Mouse (Mus musculus) liver, embryonic 14.5 days (tissue): ENCODE measurements at regions not wholly inside any gene's neighbourhood (a gene's known extent, or its start where the extent isn't known, plus 50 kb on each side); places are given as distances from the start of the nearest gene placed in this dataset.

Experiments
- ATAC-seq: fragments of 200-750 bp; cut with Nextera tagmentation; 2 replicates; pipeline ENCODE4 v1.8.0; 2017; ENCODE audit warnings: moderate number of reproducible peaks, mild to moderate bottlenecking, moderate library complexity; ENCODE audit not compliant: insufficient read depth
- DNase-seq, 3 experiments: peaks; one replicate each; pipeline ENCODE4 v3.0.0-alpha.2; 2012 to 2013; ENCODE audit warnings: low read depth in 3 of 3, low spot score in 3 of 3
- H3K27ac ChIP-seq: fragments of 300-500 bp; sonication (generic); 2 replicates; pipeline ENCODE4 v1.5.1; 2014; ENCODE audit warnings: moderate library complexity, mild to moderate bottlenecking, control low read depth, inconsistent platforms
- H3K27me3 ChIP-seq: fragments of 300-500 bp; sonication (generic); 2 replicates; pipeline ENCODE4 v1.6.1; 2014; ENCODE audit warnings: mild to moderate bottlenecking, low read length, moderate library complexity; ENCODE audit not compliant: control insufficient read depth, insufficient read depth
- H3K36me3 ChIP-seq: fragments of 300-500 bp; sonication (generic); replicated peaks from 2 replicates; pipeline ENCODE4 v1.6.1; 2014; ENCODE audit warnings: low read depth; ENCODE audit not compliant: control insufficient read depth, insufficient read depth
- H3K4me1 ChIP-seq, 2 experiments: fragments of 200-500 bp in 1 of 2; fragments of 300-500 bp in 1 of 2; sonication (generic) in 1 of 2; replicated peaks; 2 replicates each; pipeline ENCODE4 v1.6.1; 2012 to 2014; ENCODE audit warnings: antibody characterized with exemption in 1 of 2, inconsistent platforms in 1 of 2, low read length in 1 of 2; ENCODE audit not compliant: control insufficient read depth in 2 of 2, insufficient read depth in 2 of 2
- H3K4me2 ChIP-seq: fragments of 300-500 bp; sonication (generic); 2 replicates; pipeline ENCODE4 v1.6.1; 2014; ENCODE audit warnings: low read depth, mild to moderate bottlenecking, control low read depth, moderate library complexity
- H3K4me3 ChIP-seq, 2 experiments: fragments of 200-500 bp in 1 of 2; fragments of 300-500 bp in 1 of 2; sonication (generic) in 1 of 2; 2 replicates each; pipeline ENCODE4 v1.5.1; 2012 to 2014; ENCODE audit warnings: low read depth in 2 of 2, low read length in 2 of 2, mild to moderate bottlenecking in 2 of 2, control low read depth in 1 of 2, inconsistent platforms in 1 of 2, moderate library complexity in 1 of 2; ENCODE audit not compliant: insufficient read depth in 1 of 2
- H3K9ac ChIP-seq: fragments of 300-500 bp; sonication (generic); replicated peaks from 2 replicates; pipeline ENCODE4 v1.6.1; 2014; ENCODE audit warnings: mild to moderate bottlenecking, control low read depth, moderate library complexity
- H3K9me3 ChIP-seq: fragments of 300-500 bp; sonication (generic); 2 replicates; pipeline ENCODE4 v1.6.1; 2016; ENCODE audit warnings: low read length, mixed read lengths; ENCODE audit not compliant: control insufficient read depth
- CTCF ChIP-seq: IDR thresholded peaks from 2 replicates; pipeline ENCODE4 v1.5.1; 2016; ENCODE audit warnings: antibody characterized with exemption, low read depth, control low read depth
- EP300 ChIP-seq: IDR thresholded peaks from 2 replicates; pipeline ENCODE4 v1.6.1; 2016; ENCODE audit warnings: antibody characterized with exemption, low read depth
- WGBS: fragments of 180-500 bp; shearing (Covaris S2); extraction: QIAGEN DNeasy Blood & Tissue Kit; methylation state at CpG from one replicate; pipeline ENCODE4 v1.1.7; 2014; ENCODE audit not compliant: insufficient replicate concordance; 5-methylcytosine and 5-hydroxymethylcytosine counted together

- Histone ChIP-seq H3K36me3 (no peaks in the 10 kb centered on the region), H3K27ac (no peak overlapping the region), H3K4me1 (no peaks in the 10 kb centered on the region), H3K9me3 (no peaks in the 10 kb centered on the region), H3K4me3 (peak overlapping the region in 1 of 2 experiments; percentile 34; a peak in 1 of 4 replicates), H3K9ac (no peak overlapping the region), H3K27me3 (no peaks in the 10 kb centered on the region), H3K4me2 (no peak overlapping the region)
- no peak for TF ChIP-seq EP300
- no peak for TF ChIP-seq CTCF
- ATAC-seq (no peak), DNase-seq (no peak)
- 20% methylated on average over 17 of the region's 17 CpGs for WGBS
Measured at GRCm38 (mm10) chr19:59588068-59588522, 129.9 kb downstream of the Emx2 start.

GRCm38 (mm10) chr19:59590021-59590420 is 131.8 kb downstream of the Emx2 start:
- Histone ChIP-seq H3K9me3 (no peaks in the 10 kb centered on the region), H3K4me1 (no peaks in the 10 kb centered on the region), H3K4me2 (no peak overlapping the region), H3K9ac (no peak overlapping the region), H3K36me3 (no peaks in the 10 kb centered on the region), H3K27ac (no peak overlapping the region), H3K27me3 (no peaks in the 10 kb centered on the region), H3K4me3 (no peak overlapping the region)
- TF ChIP-seq EP300: no peak
- no peak for TF ChIP-seq CTCF
- ATAC-seq (no peak), DNase-seq (no peak)
- WGBS: 78% methylated on average over 3 of the region's 3 CpGs

- ATAC-seq (no peak), DNase-seq (no peak)
- H3K36me3 ChIP-seq: no peaks in the 10 kb centered on the region
- no peaks in the 10 kb centered on the region for H3K9me3 ChIP-seq
- no peak overlapping the region for H3K9ac ChIP-seq
- TF ChIP-seq CTCF (no peak), EP300 (no peak)
- H3K4me3 ChIP-seq: no peak overlapping the region
- H3K4me1 ChIP-seq: no peaks in the 10 kb centered on the region
- no peaks in the 10 kb centered on the region for H3K27me3 ChIP-seq
- no peak overlapping the region for H3K27ac ChIP-seq
- WGBS: 45% methylated on average over 3 of the region's 3 CpGs
- no peak overlapping the region for H3K4me2 ChIP-seq
Measured at GRCm38 (mm10) chr19:59592060-59592459, 133.9 kb downstream of the Emx2 start.

GRCm38 (mm10) chr19:59624288-59624795 is 166.2 kb downstream of the Emx2 start:
- Histone ChIP-seq H3K4me1 (no peaks in the 10 kb centered on the region), H3K27ac (no peak overlapping the region), H3K27me3 (no peaks in the 10 kb centered on the region), H3K9me3 (no peaks in the 10 kb centered on the region), H3K36me3 (no peaks in the 10 kb centered on the region), H3K9ac (no peak overlapping the region), H3K4me3 (no peak overlapping the region), H3K4me2 (no peak overlapping the region)
- WGBS: 53% methylated on average over 6 of the region's 6 CpGs
- DNase-seq: no peak
- TF ChIP-seq EP300: no peak
- TF ChIP-seq CTCF: no peak
- ATAC-seq: no peak

- ATAC-seq (no peak), DNase-seq (no peak)
- H3K27me3 ChIP-seq: no peaks in the 10 kb centered on the region
- 38% methylated on average over 3 of the region's 3 CpGs for WGBS
- H3K4me1 ChIP-seq: no peaks in the 10 kb centered on the region
- no peak for TF ChIP-seq EP300
- no peak for TF ChIP-seq CTCF
- no peak overlapping the region for H3K4me2 ChIP-seq
- no peak overlapping the region for H3K9ac ChIP-seq
- H3K36me3 ChIP-seq: no peaks in the 10 kb centered on the region
- no peak overlapping the region for H3K4me3 ChIP-seq
- no peak overlapping the region for H3K27ac ChIP-seq
- H3K9me3 ChIP-seq: no peaks in the 10 kb centered on the region
Measured at GRCm38 (mm10) chr19:59627681-59628080, 169.5 kb downstream of the Emx2 start.
